Mouse (Mus musculus) midbrain, embryonic 14.5 days (tissue): ENCODE measurements around the gene Psme3. TPM values are rescaled to one million over a fixed set of nuclear protein-coding genes. Genes with fewer than 3 reads are reported as not detected.

Source experiments
- ATAC-seq: fragments of 200-750 bp; cut with Nextera tagmentation; 2 replicates; pipeline ENCODE4 v1.8.0; 2017; ENCODE audit warnings: moderate number of reproducible peaks, moderate library complexity; ENCODE audit not compliant: low FRiP score, low TSS enrichment
- DNase-seq: peaks from one replicate; pipeline ENCODE4 v3.0.0-alpha.2; 2015
- H3K27ac ChIP-seq: fragments of 300-500 bp; sonication (generic); replicated peaks from 2 replicates; pipeline ENCODE4 v1.5.1; 2014; ENCODE audit warnings: mild to moderate bottlenecking, low read depth, low read length, moderate library complexity
- H3K27me3 ChIP-seq: fragments of 300-500 bp; sonication (generic); 2 replicates; pipeline ENCODE4 v1.6.1; 2014; ENCODE audit warnings: low read length, control low read depth, mixed read lengths; ENCODE audit not compliant: control insufficient read depth, insufficient read depth
- H3K36me3 ChIP-seq: fragments of 300-500 bp; sonication (generic); 2 replicates; pipeline ENCODE4 v1.6.1; 2014; ENCODE audit warnings: low read length, control low read depth; ENCODE audit not compliant: control insufficient read depth, insufficient read depth
- H3K4me1 ChIP-seq: fragments of 300-500 bp; sonication (generic); 2 replicates; pipeline ENCODE4 v1.6.1; 2014; ENCODE audit warnings: mild to moderate bottlenecking, antibody characterized with exemption, low read length, control low read depth; ENCODE audit not compliant: control insufficient read depth, insufficient read depth
- H3K4me2 ChIP-seq: fragments of 300-500 bp; sonication (generic); 2 replicates; pipeline ENCODE4 v1.6.1; 2014; ENCODE audit warnings: mild to moderate bottlenecking, low read length, moderate library complexity
- H3K4me3 ChIP-seq: fragments of 300-500 bp; sonication (generic); replicated peaks from 2 replicates; pipeline ENCODE4 v1.5.1; 2014; ENCODE audit warnings: low read depth, low read length
- H3K9ac ChIP-seq: fragments of 300-500 bp; sonication (generic); replicated peaks from 2 replicates; pipeline ENCODE4 v1.6.1; 2014; ENCODE audit warnings: mild to moderate bottlenecking, low read length, moderate library complexity
- H3K9me3 ChIP-seq: fragments of 300-500 bp; sonication (generic); 2 replicates; pipeline ENCODE4 v1.6.1; 2016; ENCODE audit warnings: low read length, control low read depth, mixed read lengths; ENCODE audit not compliant: control insufficient read depth
- WGBS: fragments of 180-500 bp; shearing (Covaris S2); extraction: QIAGEN DNeasy Blood & Tissue Kit; methylation state at CpG from one replicate; pipeline ENCODE4 v1.1.7; 2014; 5-methylcytosine and 5-hydroxymethylcytosine counted together
- polyA plus RNA-seq: library from polyadenylated mRNA; unstranded; fragments of >200 nt; fragmentation: Nextera tagmentation; extraction: Ambion mirVana; gene quantifications from 2 replicates; pipeline ENCODE4 v1.2.1, GENCODE M21; 2014

The Psme3 gene
- polyA plus RNA-seq, 1 experiment from 2014 or later = 103 TPM

GRCm38 (mm10) chr11:101302004-101302798, 13.8 kb upstream of the Psme3 start, which contains the start of gene Becn1:
Gene Becn1, minus strand, starts transcription at chr11:101302286.
- Histone ChIP-seq H3K4me1 (peaks cover 12% of the 10 kb centered on the region), H3K27me3 (no peaks in the 10 kb centered on the region), H3K36me3 (peaks cover 24% of the 10 kb centered on the region), H3K9me3 (no peaks in the 10 kb centered on the region), H3K27ac (peak within 1 kb of the TSS; percentile 75), H3K9ac (peak within 1 kb of the TSS; percentile 81), H3K4me3 (peak within 1 kb of the TSS; percentile 89), H3K4me2 (peak within 1 kb of the TSS; percentile 98)
- ATAC-seq (peak; percentile 87; the same call in 1 of the 2 replicates), DNase-seq (peak; percentile 98)
- 6% methylated on average over 39 of the region's 39 CpGs for WGBS

- no peak for ATAC-seq
- no peak overlapping the region for H3K4me3 ChIP-seq
- no peak overlapping the region for H3K4me2 ChIP-seq
- 36% methylated on average over 5 of the region's 5 CpGs for whole genome bisulfite sequencing
- no peaks in the 10 kb centered on the region for H3K4me1 ChIP-seq
- H3K27me3 ChIP-seq = no peaks in the 10 kb centered on the region
- no peak for DNase-seq
- no peak overlapping the region for H3K27ac ChIP-seq
- H3K36me3 ChIP-seq = no peaks in the 10 kb centered on the region
- H3K9me3 ChIP-seq = no peaks in the 10 kb centered on the region
- H3K9ac ChIP-seq = no peak overlapping the region
Measured at GRCm38 (mm10) chr11:101307744-101308143, 8.3 kb upstream of the Psme3 start.

- Histone ChIP-seq H3K27me3 (no peaks in the 10 kb centered on the region), H3K36me3 (no peaks in the 10 kb centered on the region), H3K4me3 (no peak overlapping the region), H3K4me1 (no peaks in the 10 kb centered on the region), H3K9me3 (no peaks in the 10 kb centered on the region), H3K4me2 (no peak overlapping the region), H3K9ac (no peak overlapping the region), H3K27ac (no peak overlapping the region)
- WGBS = 88% methylated on average over 3 of the region's 3 CpGs
- ATAC-seq (no peak), DNase-seq (no peak)
Measured at GRCm38 (mm10) chr11:101311083-101311482, 4.9 kb upstream of the Psme3 start.

GRCm38 (mm10) chr11:101312150-101312549, 3.9 kb upstream of the Psme3 start:
- DNase-seq (no peak), ATAC-seq (no peak)
- peaks cover 4% of the 10 kb centered on the region for H3K4me1 ChIP-seq
- H3K4me2 ChIP-seq = no peak overlapping the region
- no peak overlapping the region for H3K9ac ChIP-seq
- H3K27ac ChIP-seq = no peak overlapping the region
- no peaks in the 10 kb centered on the region for H3K27me3 ChIP-seq
- no peaks in the 10 kb centered on the region for H3K9me3 ChIP-seq
- no peak overlapping the region for H3K4me3 ChIP-seq
- 75% methylated on average over 3 of the region's 3 CpGs for WGBS
- no peaks in the 10 kb centered on the region for H3K36me3 ChIP-seq

GRCm38 (mm10) chr11:101314567-101314966, 1.4 kb upstream of the Psme3 start:
- H3K27me3 ChIP-seq = no peaks in the 10 kb centered on the region
- DNase-seq = no peak
- H3K4me2 ChIP-seq = no peak overlapping the region
- no peak overlapping the region for H3K27ac ChIP-seq
- 95% methylated on average over 1 of the region's 1 CpGs for WGBS
- no peaks in the 10 kb centered on the region for H3K9me3 ChIP-seq
- H3K4me3 ChIP-seq = no peak overlapping the region
- no peak overlapping the region for H3K9ac ChIP-seq
- H3K4me1 ChIP-seq = peaks cover 12% of the 10 kb centered on the region
- no peak for ATAC-seq
- peaks cover 19% of the 10 kb centered on the region for H3K36me3 ChIP-seq

- no peak for ATAC-seq
- Histone ChIP-seq H3K4me3 (peak overlapping the region; percentile 96), H3K27ac (peak overlapping the region; percentile 75), H3K36me3 (peaks cover 25% of the 10 kb centered on the region), H3K4me2 (peak overlapping the region; percentile 73), H3K9me3 (no peaks in the 10 kb centered on the region), H3K27me3 (no peaks in the 10 kb centered on the region), H3K9ac (peak overlapping the region; percentile 91), H3K4me1 (peaks cover 12% of the 10 kb centered on the region)
- DNase-seq = no peak
- WGBS = 83% methylated on average over 8 of the region's 8 CpGs
Measured at GRCm38 (mm10) chr11:101315082-101315650, 847 bp upstream of the Psme3 start.

GRCm38 (mm10) chr11:101316501-101316917, 496 bp downstream of the Psme3 start:
- peak overlapping the region; percentile 96 for H3K4me3 ChIP-seq
- DNase-seq = peak; percentile 49

GRCm38 (mm10) chr11:101323609-101324008, 7.6 kb downstream of the Psme3 start:
- no peaks in the 10 kb centered on the region for H3K27me3 ChIP-seq

More at GRCm38 (mm10) chr11:101316501-101316917, 496 bp downstream of the Psme3 start:
- peak overlapping the region; percentile 73 for H3K4me2 ChIP-seq
- no peaks in the 10 kb centered on the region for H3K27me3 ChIP-seq
- peak overlapping the region; percentile 75 for H3K27ac ChIP-seq
- WGBS = 0% methylated on average over 17 of the region's 17 CpGs
- no peaks in the 10 kb centered on the region for H3K9me3 ChIP-seq
- no peak; the same call in 1 of the 2 replicates for ATAC-seq
- H3K36me3 ChIP-seq = peaks cover 38% of the 10 kb centered on the region
- peaks cover 12% of the 10 kb centered on the region for H3K4me1 ChIP-seq
- peak overlapping the region; percentile 91 for H3K9ac ChIP-seq

More at GRCm38 (mm10) chr11:101323609-101324008, 7.6 kb downstream of the Psme3 start:
- Histone ChIP-seq H3K9me3 (no peaks in the 10 kb centered on the region), H3K4me1 (no peaks in the 10 kb centered on the region), H3K9ac (no peak overlapping the region), H3K4me2 (no peak overlapping the region), H3K4me3 (no peak overlapping the region), H3K36me3 (peaks cover 76% of the 10 kb centered on the region), H3K27ac (no peak overlapping the region)
- no peak for ATAC-seq
- 7% methylated on average over 4 of the region's 4 CpGs for WGBS
- DNase-seq = peak; percentile 84
